Mouse (Mus musculus): ENCODE measurements at regions not wholly inside any gene's neighbourhood (a gene's known extent, or its start where the extent isn't known, plus 50 kb on each side); places are given as distances from the start of the nearest gene placed in this dataset.

- H3K9me3 ChIP-seq (ENCODE audit: control insufficient read depth, low read length) = no peaks in the 10 kb centered on the region
- H3K4me3 ChIP-seq (ENCODE audit: low read depth, low read length) = no peak overlapping the region
- DNase-seq (ENCODE audit: low spot score) (no peak), ATAC-seq (ENCODE audit: low FRiP score, low TSS enrichment) (no peak)
- no peak overlapping the region for H3K4me2 ChIP-seq (replicated peaks; ENCODE audit: low read depth)
- 48% methylated on average over 14 of the region's 14 CpGs for WGBS
- TF ChIP-seq EP300 (optimal IDR thresholded peaks at IDR 0.05) (no peak), CTCF (IDR thresholded peaks at IDR 0.05; ENCODE audit: low read depth) (no peak)
- no peaks in the 10 kb centered on the region for H3K36me3 ChIP-seq (ENCODE audit: control insufficient read depth, insufficient read depth, low read length)
- H3K27ac ChIP-seq (replicated peaks) = no peak overlapping the region
- no peaks in the 10 kb centered on the region for H3K4me1 ChIP-seq (replicated peaks; ENCODE audit: control insufficient read depth, insufficient read depth)
- no peak overlapping the region for H3K9ac ChIP-seq (ENCODE audit: low read length)
- H3K27me3 ChIP-seq (ENCODE audit: control insufficient read depth, insufficient read depth, low read length) = no peaks in the 10 kb centered on the region
Measured at GRCm38 (mm10) chr8:34392208-34392980, 280.9 kb upstream of the Gm10131 start.

DNA sequence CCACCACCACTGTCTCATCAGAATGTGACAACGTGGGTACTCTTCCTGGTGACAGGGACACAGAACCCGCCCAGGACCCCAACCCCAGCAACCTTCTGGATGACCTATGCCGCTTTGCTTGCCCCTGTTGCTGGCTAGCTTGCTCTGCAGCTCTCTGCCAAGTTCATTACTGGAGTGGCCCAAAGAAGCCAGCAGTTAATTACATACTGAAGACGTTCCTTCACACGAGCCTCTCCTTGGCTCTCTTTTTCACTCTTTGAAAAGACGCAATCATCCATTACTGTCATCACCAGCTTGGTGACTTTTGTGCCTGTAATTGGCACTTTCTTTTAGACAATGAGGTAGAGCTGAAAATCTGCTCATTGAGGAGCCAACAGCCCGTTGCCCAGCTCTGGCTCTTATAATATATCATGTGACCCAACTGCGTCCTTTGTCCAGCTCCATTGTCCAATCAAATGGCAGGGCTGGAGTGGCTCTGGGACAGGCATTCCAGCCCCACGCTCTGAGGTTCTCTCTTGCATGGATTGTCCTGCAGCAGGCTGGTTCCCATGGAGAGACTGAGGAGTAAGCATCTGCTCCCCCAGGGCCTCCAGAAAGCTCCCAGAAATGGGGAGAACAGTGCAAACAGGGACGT, 274.4 kb upstream of the Gm10131 start:
- WGBS = 80% methylated on average over 10 of the region's 10 CpGs

DNA sequence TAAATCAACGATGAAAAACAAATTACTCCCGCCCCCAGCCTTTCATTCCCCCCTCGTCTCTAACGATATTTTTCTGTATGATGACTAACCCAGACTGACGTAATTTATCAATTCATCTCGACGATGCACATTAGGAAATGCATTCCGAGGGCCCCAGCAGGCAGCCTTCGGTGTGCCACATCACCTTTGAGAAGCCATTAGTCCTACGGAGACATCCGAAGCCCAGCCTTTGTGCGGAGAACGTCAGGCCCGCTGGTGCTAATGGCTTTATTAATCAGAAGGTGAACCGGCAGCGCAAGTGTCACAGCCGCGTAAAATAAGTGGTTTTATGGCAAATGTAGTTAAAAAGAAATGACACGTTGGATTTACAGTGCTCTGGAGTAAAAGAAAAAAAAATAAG, 269.1 kb upstream of the Gm10131 start:
- WGBS = 41% methylated on average over 19 of the region's 19 CpGs
- Histone ChIP-seq H3K9me3 (ENCODE audit: control insufficient read depth, low read length) (no peaks in the 10 kb centered on the region), H3K9ac (ENCODE audit: low read length) (no peak overlapping the region), H3K4me1 (replicated peaks; ENCODE audit: control insufficient read depth, insufficient read depth) (no peaks in the 10 kb centered on the region), H3K27ac (replicated peaks) (no peak overlapping the region), H3K27me3 (ENCODE audit: control insufficient read depth, insufficient read depth, low read length) (no peaks in the 10 kb centered on the region), H3K4me3 (ENCODE audit: low read depth, low read length) (no peak overlapping the region), H3K4me2 (replicated peaks; ENCODE audit: low read depth) (no peak overlapping the region), H3K36me3 (ENCODE audit: control insufficient read depth, insufficient read depth, low read length) (no peaks in the 10 kb centered on the region)
- ATAC-seq (ENCODE audit: low FRiP score, low TSS enrichment) (no peak), DNase-seq (ENCODE audit: low spot score) (no peak)
- TF ChIP-seq EP300 (optimal IDR thresholded peaks at IDR 0.05) (no peak), CTCF (IDR thresholded peaks at IDR 0.05; ENCODE audit: low read depth) (no peak)

More for the DNA sequence above, 274.4 kb upstream of the Gm10131 start:
- Histone ChIP-seq H3K4me2 (replicated peaks; ENCODE audit: low read depth) (no peak overlapping the region), H3K9ac (ENCODE audit: low read length) (no peak overlapping the region), H3K36me3 (ENCODE audit: control insufficient read depth, insufficient read depth, low read length) (no peaks in the 10 kb centered on the region), H3K27ac (replicated peaks) (no peak overlapping the region), H3K27me3 (ENCODE audit: control insufficient read depth, insufficient read depth, low read length) (no peaks in the 10 kb centered on the region), H3K4me3 (ENCODE audit: low read depth, low read length) (no peak overlapping the region), H3K4me1 (replicated peaks; ENCODE audit: control insufficient read depth, insufficient read depth) (no peaks in the 10 kb centered on the region), H3K9me3 (ENCODE audit: control insufficient read depth, low read length) (no peaks in the 10 kb centered on the region)
- no peak for DNase-seq (ENCODE audit: low spot score)
- no peak for ATAC-seq (ENCODE audit: low FRiP score, low TSS enrichment)
- no peak for TF ChIP-seq CTCF (IDR thresholded peaks at IDR 0.05; ENCODE audit: low read depth)
- TF ChIP-seq EP300 (optimal IDR thresholded peaks at IDR 0.05) = no peak

GRCm38 (mm10) chr8:34377154-34377553, 265.6 kb upstream of the Gm10131 start:
- no peak for ATAC-seq (ENCODE audit: low FRiP score, low TSS enrichment)
- no peak for DNase-seq (ENCODE audit: low spot score)
- no peaks in the 10 kb centered on the region for H3K9me3 ChIP-seq (ENCODE audit: control insufficient read depth, low read length)
- H3K9ac ChIP-seq (ENCODE audit: low read length) = no peak overlapping the region
- H3K36me3 ChIP-seq (ENCODE audit: control insufficient read depth, insufficient read depth, low read length) = no peaks in the 10 kb centered on the region
- TF ChIP-seq CTCF (IDR thresholded peaks at IDR 0.05; ENCODE audit: low read depth) (no peak), EP300 (optimal IDR thresholded peaks at IDR 0.05) (no peak)
- no peak overlapping the region for H3K4me3 ChIP-seq (ENCODE audit: low read depth, low read length)
- H3K4me1 ChIP-seq (replicated peaks; ENCODE audit: control insufficient read depth, insufficient read depth) = no peaks in the 10 kb centered on the region
- H3K27ac ChIP-seq (replicated peaks) = no peak overlapping the region
- 40% methylated on average over 3 of the region's 3 CpGs for WGBS
- H3K4me2 ChIP-seq (replicated peaks; ENCODE audit: low read depth) = no peak overlapping the region
- H3K27me3 ChIP-seq (ENCODE audit: control insufficient read depth, insufficient read depth, low read length) = no peaks in the 10 kb centered on the region

GRCm38 (mm10) chr8:34374242-34374641, 262.7 kb upstream of the Gm10131 start:
- H3K9ac ChIP-seq (ENCODE audit: low read length) = no peak overlapping the region
- WGBS = 91% methylated on average over 9 of the region's 9 CpGs

DNA sequence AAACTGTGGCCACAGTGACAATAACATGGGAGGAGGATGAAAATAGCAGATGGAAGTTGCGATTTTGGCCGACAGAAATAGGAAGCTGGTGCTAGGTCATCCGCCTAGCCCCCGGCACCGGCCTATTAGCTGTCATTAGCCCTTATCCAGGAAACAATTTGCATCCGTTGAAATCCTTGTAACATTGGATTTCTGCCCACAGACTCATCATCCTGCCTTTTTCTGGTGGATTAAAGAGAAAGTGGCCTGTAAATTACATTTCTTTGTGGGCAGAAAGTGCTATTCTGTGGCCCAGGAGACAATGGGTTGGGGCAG, 261.1 kb upstream of the Gm10131 start:
- Histone ChIP-seq H3K4me3 (ENCODE audit: low read depth, low read length) (no peak overlapping the region), H3K4me1 (replicated peaks; ENCODE audit: control insufficient read depth, insufficient read depth) (no peaks in the 10 kb centered on the region), H3K9ac (ENCODE audit: low read length) (no peak overlapping the region), H3K27ac (replicated peaks) (no peak overlapping the region), H3K9me3 (ENCODE audit: control insufficient read depth, low read length) (no peaks in the 10 kb centered on the region), H3K27me3 (ENCODE audit: control insufficient read depth, insufficient read depth, low read length) (no peaks in the 10 kb centered on the region), H3K4me2 (replicated peaks; ENCODE audit: low read depth) (no peak overlapping the region), H3K36me3 (ENCODE audit: control insufficient read depth, insufficient read depth, low read length) (no peaks in the 10 kb centered on the region)
- no peak for TF ChIP-seq CTCF (IDR thresholded peaks at IDR 0.05; ENCODE audit: low read depth)
- no peak for TF ChIP-seq EP300 (optimal IDR thresholded peaks at IDR 0.05)
- 66% methylated on average over 6 of the region's 6 CpGs for WGBS
- ATAC-seq (ENCODE audit: low FRiP score, low TSS enrichment) (no peak), DNase-seq (ENCODE audit: low spot score) (no peak)

More at GRCm38 (mm10) chr8:34374242-34374641, 262.7 kb upstream of the Gm10131 start:
- H3K4me2 ChIP-seq (replicated peaks; ENCODE audit: low read depth) = no peak overlapping the region
- H3K36me3 ChIP-seq (ENCODE audit: control insufficient read depth, insufficient read depth, low read length) = no peaks in the 10 kb centered on the region
- TF ChIP-seq EP300 (optimal IDR thresholded peaks at IDR 0.05) (no peak), CTCF (IDR thresholded peaks at IDR 0.05; ENCODE audit: low read depth) (no peak)
- ATAC-seq (ENCODE audit: low FRiP score, low TSS enrichment) = no peak
- H3K4me3 ChIP-seq (ENCODE audit: low read depth, low read length) = no peak overlapping the region
- H3K4me1 ChIP-seq (replicated peaks; ENCODE audit: control insufficient read depth, insufficient read depth) = no peaks in the 10 kb centered on the region
- H3K27me3 ChIP-seq (ENCODE audit: control insufficient read depth, insufficient read depth, low read length) = no peaks in the 10 kb centered on the region
- H3K27ac ChIP-seq (replicated peaks) = no peak overlapping the region
- no peak for DNase-seq (ENCODE audit: low spot score)
- no peaks in the 10 kb centered on the region for H3K9me3 ChIP-seq (ENCODE audit: control insufficient read depth, low read length)

Measured in stomach, postnatal 0 days (tissue).